Mouse (Mus musculus): ENCODE results near the gene Lrrc56.

Gene Lrrc56

DNA sequence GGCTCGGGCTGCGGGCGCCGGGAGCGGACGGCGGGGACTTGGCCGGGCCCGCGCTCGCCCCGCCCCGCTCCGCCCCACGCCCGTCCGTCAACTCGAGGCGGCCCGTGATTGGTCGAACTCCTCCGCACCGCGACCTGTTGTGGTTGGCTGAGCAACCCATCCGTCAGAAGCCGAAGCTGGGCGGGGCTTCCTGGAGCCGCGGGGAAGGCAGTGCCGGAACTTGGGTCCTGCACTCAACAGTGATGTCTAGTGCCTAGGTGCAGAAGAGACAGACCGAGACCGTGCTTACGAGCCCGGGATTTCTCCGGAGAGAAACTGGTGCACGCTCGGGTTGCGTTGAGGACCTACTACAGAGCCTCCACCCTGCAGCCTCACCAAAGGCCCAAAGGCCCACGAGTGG is at the start of gene Lrrc56, which contains the start of gene Hras:
Lrrc56 (plus strand) TSS at position 210 of the 400 bp plus-strand sequence.
Hras (minus strand) TSS at position 58 of the 400 bp plus-strand sequence.
- DNase-seq = peak; percentile 98 to 99

DNA sequence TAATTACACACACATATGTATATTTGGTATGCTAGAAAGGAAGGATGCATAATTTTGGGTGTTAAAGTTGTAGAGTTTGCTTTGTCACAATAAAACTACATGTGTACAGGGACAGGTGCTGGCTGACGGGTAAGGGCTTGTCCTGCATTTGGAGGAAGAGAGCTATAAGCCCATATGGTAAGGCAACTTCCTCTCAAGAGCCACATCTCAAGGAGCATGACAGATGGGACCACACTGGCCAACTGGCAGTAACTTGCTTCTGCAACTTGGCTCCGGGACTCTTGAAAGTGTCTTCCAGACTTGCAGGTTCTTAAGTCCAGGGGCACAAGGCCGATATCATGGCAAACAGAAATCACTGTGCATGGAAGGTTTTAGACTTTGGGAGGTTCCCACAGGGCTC is 49.3 kb upstream of the Lrrc56 start:
- no peak for DNase-seq

DNA sequence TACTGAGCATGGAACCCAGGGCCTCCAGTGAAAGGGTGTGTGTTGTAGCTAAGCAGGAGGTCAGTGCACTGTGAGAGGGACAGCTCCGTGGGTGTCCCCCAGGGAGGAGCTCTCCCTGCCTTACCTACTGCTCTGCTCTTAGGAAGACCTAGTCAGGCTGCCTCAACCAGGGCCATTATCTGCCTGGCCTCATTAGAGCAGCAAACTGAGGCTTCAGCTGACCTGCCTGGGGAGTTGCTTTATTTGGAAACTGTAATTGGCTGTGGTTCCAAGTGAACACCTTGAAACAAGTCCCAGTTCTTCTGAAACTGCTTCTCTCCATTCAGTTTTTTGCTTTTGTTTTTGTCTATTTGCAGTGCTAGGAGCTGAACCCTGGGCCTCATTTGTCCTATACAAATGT is 48.6 kb upstream of the Lrrc56 start:
- DNase-seq = no peak

DNA sequence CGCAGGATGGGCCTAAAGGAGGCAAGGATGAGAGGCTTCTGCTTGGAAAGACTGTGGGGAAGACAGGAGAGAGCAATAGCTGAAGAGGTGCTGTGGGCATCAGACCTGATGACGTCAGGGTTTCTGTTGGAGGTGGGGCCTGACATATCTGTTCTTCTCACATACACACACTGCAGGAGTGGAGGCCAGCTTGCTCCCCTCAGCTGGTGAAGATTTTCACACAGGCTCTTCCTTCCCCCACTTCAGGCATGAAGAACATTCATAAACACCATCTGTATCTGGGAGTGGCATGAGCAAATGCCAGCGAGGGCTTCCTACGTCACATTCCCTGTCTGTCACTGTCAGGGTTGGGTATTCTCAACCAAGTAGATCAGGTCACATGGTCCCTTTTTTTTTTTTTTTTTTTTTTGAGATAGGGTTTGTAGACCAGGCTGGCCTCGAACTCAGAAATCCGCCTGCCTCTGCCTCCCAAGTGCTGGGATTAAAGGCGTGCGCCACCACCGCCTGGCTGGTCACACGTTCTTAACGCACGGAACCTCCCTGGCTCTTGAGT is 47.8 kb upstream of the Lrrc56 start:
- no peak for DNase-seq

DNA sequence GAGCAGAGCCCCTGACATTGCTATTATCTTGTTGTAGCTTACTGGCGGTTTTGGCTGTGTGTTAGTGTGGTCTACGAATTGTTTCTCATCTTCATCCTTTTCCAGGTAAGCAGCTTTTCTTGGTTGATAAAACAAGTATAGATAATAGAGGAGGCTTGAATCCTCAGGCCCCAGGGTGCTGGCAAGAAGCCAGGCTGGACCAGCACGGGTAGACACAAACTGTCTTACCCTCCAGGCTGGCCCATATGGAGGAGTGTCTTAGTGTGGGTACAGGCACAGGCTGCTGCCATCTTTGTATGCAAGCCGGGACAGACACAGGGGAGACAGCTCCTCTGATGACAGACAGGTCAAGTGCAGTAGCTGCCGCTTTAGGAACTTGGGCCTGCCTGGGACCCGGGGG is 46.9 kb upstream of the Lrrc56 start:
- peak in 1 of 2 experiments; percentile 15 for DNase-seq

DNA sequence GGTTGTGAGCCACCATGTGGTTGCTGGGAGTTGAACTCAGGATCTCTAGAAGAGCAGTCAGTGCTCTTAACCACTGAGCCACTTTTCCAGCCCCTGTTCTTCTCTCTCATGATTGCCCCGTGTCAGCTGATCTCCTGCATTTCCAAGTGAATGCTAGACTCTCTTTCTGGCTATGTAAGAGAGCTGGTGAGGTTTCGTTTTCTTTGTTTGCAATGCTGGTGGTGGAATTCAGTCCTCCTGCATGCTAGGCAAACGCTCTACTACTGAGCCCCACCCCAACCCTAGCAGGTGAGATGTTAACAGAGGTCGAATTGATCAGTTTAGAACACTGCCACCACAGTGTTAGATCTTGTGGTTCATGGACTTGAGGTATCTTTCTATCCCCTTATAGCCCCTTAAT is 45.3 kb upstream of the Lrrc56 start:
- no peak for DNase-seq

DNA sequence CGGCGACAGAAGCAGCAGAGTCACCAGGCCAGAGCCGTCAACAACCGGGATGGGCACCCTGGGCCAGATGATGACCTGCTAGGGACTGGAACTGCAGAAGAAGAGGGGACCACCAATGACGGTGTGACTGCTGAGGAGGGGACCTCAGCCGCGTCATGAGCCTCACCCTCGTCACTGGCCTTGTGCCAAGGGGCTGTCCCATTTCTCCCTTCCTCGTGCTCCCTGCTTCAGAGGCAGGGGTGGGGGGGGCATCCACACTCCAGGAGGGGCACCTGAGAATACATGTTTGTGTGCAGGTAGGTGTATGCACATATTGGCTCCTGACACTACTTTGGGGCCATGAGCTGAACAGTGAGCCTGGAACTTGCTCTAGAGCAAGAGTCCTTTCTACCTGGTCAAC is 38.6 kb upstream of the Lrrc56 start:
- peak in 1 of 2 experiments; percentile 16 for DNase-seq

DNA sequence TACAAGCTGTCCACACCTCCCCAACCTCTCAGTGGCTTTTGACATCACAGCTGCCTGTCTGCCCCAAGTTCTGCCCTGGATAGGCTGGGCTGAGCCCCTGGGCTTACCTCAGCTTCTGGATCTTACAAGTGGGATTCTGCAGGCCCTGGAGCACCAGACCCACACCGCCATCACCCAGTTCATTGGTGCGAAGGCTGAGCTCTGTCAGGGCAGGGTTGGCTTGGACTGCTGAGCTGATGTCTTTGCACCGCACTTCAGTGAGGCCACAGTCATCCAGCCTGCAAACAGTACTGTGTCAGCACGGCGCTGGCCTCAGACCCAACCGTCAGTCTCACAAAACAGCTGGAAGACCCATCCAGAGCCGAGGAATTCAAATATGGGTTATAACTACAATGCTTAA is 29.6 kb upstream of the Lrrc56 start:
- DNase-seq = no peak

DNA sequence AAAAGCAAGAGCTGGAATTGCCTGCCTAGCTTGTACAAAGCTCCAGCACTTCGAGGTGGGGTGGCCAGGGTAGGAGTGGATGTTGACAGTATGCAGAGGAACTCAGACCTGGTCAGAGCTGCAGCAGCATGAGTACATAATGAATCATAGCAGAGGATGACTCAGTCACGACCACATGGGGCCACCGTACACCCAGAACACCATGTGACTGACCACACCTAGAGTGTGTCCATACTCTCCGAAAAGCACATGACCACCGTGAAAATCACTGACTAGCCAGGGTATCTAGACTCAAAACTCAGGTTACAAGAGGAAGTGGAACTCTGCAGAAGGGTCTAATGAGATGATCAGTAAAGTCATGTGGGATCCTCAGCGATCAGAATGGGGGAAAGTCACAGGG is 29.1 kb upstream of the Lrrc56 start:
- DNase-seq = no peak

DNA sequence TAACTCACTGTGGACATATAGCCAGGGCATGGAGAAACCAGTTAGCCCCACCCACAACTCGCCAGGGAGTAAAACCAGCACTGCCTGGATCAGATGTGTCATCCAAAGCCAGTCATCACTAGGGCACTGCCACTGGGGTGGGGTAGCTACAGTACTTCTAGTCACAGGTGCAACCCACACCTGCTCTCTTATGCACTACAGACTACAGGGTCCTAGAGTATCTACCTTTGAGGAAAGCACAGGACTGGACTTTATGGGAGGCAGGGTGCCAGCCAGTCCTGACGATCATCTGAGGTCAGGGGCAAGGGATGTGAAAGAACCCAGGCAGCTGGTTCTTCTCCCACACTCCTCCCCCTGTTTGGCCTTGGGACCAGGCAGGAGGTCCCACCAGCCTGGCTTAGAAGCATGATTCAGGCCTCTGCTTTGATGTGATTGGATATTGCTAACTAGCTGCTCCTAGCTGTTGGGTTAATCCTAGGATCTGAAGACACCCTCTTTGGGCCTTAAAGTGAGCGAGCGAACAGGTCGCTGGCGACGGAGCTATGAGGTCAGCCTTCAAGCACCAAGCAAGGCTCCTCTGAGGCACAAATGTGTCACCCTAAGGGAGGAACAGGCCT is 25.9 kb upstream of the Lrrc56 start:
- DNase-seq = peak; percentile 33 to 42

DNA sequence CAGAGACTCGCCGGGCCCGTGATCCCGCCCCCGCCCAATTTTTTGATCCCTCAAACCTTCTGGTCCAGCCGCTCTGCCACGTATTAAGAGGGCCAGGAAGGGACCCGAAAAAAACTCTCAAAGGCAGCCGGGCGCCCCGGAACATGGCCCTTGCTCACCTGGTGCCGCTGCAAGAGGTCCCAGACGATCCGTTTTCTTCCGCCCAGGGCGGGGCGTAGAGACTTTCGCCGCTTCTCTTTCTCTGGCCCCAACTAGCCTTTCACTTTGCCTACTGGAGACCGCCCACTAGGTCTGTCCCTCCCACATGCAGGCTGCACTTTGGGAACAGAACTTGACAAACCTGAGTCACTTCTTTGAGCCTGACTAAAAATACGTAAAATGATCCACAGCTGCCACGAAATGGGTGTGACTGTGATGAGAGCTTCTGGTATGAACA is 25.4 kb upstream of the Lrrc56 start:
- peak; percentile 82 to 85 for DNase-seq

DNA sequence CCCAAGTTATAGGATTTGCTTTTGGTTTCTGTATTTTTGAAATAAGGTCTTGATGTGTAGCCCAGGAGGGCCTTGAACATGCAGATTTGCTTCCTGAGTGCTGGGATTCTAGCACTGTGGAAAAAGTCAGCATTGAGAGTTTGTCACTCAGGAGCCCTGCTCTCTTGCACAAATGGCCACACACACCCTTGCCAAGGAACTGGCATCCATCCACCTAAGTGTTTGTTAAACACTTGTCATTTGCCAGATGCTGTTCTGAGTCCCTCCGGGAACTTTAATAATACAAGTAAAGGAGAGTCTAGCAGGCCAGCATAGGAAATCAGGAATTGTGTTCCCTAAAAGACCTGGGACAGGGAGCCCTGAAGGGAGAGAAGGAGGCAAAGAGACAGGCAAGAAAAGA is 24.7 kb upstream of the Lrrc56 start:
- DNase-seq = no peak

DNA sequence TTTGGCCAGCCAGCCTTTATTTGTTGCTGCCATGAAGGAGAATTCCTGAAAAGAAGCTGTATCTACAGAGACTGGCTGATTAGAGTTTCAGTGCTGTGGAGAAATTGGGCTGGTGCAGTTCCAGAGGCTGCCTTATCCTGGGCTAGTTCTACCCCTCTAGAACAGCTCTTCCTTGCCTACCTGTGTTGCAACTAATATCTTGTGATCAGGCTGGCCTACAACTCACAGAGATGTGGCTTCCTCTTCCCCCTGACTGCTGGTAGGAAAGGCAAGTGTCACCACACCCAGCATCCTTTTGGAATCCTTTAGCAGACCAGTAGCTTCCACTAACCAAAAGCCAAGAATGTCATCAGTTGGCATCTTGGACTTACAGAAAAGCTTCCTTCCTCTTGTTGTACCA is 24.1 kb upstream of the Lrrc56 start:
- DNase-seq = no peak

DNA sequence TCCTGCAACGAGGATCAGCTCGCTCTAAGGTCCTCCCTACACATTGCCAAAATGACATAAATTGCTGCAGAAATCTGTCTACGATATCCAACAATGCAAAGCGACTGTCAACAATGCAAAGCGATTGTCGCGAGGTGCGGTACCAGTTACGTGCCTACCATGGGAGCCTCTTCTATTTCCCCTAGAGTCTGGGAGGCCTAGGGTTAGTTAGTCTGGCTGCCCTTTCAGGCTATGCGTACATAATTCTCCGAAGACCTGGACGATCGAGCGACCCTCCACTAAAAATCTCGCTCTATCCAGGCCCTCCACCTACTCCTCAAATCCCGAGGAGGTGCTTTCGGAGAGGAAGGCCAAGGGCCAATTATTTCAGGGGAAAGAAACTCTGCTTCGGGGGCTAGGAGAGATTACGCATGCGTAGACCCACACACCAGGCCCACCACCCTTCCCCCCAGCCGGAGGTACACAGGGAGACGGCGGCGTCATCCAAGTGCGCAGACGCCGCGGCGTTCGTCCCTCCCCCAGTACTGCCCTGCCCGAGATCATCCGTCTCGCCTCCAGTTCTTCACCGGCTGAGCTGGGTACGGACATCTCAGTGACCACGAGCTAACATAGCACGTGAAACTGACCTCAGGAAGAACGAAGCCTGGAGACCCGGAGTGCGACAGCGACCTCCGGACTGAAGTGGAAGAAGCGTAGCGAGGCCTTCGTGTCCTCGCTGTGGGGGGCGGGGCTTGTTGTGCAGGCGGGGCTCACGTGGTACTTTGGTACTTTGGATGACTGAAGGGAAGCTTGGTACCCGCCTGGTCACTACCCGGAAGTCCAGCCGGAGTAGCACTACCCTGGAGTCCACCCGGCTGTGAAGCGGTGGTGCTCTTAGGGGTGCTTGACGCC is 21.6 kb upstream of the Lrrc56 start, which contains the start of gene Rnh1:
Rnh1 (minus strand) TSS at position 742 of the 891 bp plus-strand sequence.
- DNase-seq = peak; percentile 95 to 96

DNA sequence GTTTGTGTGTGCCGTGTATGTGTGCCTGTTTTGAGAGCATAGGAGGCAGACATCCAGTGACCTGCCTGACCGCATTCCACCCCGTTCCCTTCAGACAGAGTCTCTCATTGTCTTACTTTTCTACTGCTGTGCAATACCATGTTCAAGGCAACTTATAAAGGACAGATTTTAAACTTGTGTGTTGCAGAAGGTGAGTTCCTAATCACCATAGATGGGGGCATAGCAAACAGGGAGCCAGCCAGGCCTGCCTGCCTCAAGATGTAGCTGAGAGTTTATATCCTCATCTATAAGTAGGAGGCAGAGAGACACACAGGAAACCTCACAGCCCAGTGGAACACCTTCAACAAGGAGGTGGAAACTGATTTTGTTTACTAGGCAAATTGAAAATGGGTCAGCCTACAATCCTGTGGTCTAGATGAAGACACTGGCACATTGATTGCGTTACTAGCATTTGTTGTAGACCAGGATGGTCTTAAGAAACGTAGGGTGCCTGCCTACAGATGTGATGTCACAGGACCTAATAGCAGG is 20.6 kb upstream of the Lrrc56 start:
- no peak for DNase-seq

DNA sequence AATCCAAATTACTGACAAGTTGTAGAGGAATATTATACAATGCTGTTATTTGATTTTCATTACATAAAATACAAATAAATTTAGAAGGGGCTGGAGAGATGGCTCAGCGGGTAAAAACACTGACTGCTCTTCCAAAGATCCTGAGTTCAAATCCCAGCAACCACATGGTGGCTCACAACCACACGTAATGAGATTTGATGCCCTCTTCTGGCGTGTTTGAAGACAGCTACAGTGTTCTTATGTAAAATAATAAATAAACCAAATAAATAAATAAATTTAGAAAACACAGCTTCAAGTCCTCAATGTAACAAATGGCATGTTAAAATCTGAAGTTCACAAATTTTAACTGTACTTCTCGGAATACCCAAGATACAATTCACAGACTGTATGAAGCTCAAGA is 18.9 kb upstream of the Lrrc56 start:
- DNase-seq = no peak

DNA sequence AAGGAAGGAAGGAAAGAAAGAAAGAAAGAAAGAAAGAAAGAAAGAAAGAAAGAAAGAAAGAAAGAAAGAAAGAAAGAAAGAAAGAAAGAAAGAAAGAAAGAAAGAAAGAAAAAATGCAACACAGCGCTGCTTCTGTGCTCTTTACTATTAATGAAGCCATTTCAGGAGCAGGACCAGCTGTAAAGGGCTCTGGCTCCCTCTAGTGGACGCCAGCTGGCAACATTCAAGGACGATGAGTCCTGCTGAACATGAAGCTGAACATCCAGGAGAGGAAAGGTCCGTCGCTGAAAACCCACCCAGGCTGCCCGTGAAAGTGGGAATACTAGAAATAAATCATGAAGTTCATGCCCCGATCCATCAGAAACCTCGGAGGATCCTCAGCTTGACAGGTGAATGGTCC is 17.8 kb upstream of the Lrrc56 start:
- DNase-seq = peak; percentile 93 to 95

DNA sequence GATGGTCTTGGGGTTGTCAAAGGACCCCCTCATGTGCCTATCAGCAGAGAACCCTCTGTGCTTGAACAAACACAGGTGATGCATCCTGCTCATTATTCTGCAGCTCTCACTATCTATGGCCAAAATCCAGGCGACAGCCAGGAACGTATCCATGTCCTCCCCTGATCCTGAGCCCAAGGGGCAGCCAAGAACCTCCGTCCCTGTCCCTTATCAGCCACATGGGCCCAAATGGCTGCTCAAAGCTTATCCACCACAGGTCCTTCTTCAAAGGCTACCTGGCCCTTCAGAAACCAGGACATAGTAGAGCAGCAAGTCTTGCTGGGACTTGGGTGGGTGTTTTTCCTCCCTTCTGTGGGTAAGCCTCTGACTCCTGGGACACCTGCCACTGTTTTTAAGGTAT is 5.8 kb upstream of the Lrrc56 start:
- DNase-seq = no peak

DNA sequence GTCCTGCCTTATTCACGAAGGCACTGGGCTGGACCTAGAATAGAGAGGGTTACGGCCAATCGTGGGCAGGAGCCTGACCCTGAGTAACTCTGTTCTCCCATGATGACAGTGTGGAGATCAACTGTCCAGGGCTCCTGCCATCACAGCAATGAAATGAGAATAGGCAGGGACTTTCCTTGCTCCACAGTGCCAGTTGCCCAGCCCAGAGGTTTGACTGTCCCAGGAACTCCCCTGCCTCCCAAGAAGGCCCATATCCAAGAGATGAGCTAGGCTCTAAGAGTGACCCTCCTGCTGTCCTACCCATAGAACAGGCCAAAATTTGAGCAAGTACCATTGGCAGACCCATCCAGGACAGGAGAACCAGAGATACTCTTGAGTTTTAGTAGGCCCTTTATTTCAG is 5.2 kb upstream of the Lrrc56 start:
- DNase-seq = no peak

DNA sequence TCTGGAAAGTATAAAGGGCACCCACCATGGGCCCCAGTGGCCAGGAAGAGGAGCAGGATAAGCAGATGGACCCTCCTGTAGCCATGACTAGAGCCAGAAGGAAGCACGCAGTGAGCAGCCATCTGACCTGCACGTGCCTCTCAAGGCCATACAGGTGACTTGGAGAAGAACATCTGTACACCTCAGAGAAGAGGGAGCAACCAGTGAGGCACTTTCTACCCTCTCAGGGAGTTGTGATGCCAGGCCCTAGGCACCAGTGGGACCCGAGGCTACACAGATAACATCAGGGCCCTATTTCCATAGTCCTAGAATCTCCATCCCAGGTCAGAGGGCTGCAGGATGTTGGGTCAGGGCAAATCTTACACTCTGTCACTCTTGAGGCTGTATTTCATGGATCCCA is 3.7 kb upstream of the Lrrc56 start:
- DNase-seq = no peak

DNA sequence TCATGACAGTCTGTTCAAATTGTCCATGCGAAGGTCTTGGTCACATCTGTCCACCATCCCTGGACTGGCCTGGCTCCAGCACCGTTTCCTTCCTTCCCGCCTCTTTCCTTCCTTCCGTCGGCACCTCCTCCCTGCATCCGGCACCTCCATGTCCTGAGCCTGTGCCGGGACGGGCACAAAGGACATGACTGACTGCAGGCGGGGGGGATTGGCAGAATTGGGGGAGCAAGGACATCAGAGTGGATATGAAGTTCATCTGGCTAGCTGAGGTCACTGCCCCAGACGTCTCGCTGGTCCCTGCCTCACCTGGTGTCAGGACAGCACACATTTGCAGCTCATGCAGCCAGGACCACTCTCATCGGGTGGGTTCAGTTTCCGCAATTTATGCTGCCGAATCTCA is 2.9 kb upstream of the Lrrc56 start:
- DNase-seq = peak; percentile 68 to 70

DNA sequence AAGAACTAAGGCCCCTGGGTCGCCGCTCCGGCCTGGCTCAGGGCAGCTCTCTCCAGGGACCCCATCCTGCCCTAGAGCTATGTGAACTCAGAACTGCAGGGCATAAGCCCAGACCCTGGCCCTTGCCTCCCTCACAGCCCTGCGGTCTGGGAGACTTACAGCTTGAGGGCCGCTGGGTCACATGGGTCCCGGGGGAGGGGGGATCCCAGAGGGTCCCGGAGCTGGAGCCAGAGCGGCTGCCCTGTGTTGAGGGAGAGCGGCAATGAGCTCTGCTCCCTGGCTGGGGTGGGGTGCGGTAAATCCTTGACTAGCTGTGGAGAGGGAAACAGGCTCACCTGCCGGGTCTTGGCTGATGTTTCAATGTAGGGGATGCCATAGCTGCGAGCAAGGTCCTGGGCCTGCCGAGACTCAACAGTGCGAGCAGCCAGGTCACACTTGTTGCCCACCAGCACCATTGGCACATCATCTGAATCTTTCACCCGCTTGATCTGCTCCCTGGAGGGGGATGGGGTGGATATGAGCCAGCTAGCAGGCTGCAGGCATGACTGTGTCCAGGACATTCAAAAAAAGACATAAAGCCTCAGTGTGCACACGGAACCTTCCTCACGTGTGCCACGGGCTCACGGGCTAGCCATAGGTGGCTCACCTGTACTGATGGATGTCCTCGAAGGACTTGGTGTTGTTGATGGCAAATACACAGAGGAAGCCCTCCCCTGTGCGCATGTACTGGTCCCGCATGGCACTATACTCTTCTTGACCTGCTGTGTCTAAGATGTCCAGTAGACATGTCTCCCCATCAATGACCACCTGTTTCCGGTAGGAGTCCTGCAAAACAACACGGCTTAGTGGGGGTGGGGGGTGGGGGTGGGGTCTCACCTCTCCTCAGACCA is 1.9 kb upstream of the Lrrc56 start:
- DNase-seq = no peak
